Mouse (Mus musculus): Measurements from ENCODE around the gene Tmem116.
A peak's percentile ranks its signal among the peaks of the same experiment; 100 is the strongest.

The Tmem116 gene

GRCm38 (mm10) chr5:121537588-121537987 lies 85.9 kb downstream of the Tmem116 start:
- DNase-seq (ENCODE audit: low read depth, low spot score), result no peak

GRCm38 (mm10) chr5:121540066-121540465 lies 88.4 kb downstream of the Tmem116 start:
- no peak for DNase-seq (ENCODE audit: low read depth, low spot score)

GRCm38 (mm10) chr5:121541235-121541634 lies 89.5 kb downstream of the Tmem116 start:
- DNase-seq (ENCODE audit: low read depth, low spot score), result peak; percentile 57

GRCm38 (mm10) chr5:121543370-121543769 lies 91.7 kb downstream of the Tmem116 start:
- DNase-seq (ENCODE audit: low read depth, low spot score), result no peak

- peak; percentile 33 for DNase-seq (ENCODE audit: low read depth, low spot score)
Observed at GRCm38 (mm10) chr5:121544910-121545792, 93.5 kb downstream of the Tmem116 start, which contains the start of the genes Adam1a and Gm42878. TSS of gene Adam1a (minus strand) at chr5:121545482. TSS of gene Gm42878 (minus strand) at chr5:121545482.

GRCm38 (mm10) chr5:121545793-121546529 lies 94.3 kb downstream of the Tmem116 start, which contains the start of gene Mapkapk5:
TSS of gene Mapkapk5 (minus strand) at chr5:121545905.
- peak; percentile 98 for DNase-seq (ENCODE audit: low read depth, low spot score)

GRCm38 (mm10) chr5:121546530-121546895 lies 94.8 kb downstream of the Tmem116 start:
- peak; percentile 86 for DNase-seq (ENCODE audit: low read depth, low spot score)

- no peak for DNase-seq (ENCODE audit: low read depth, low spot score)
Observed at GRCm38 (mm10) chr5:121547084-121547483, 95.4 kb downstream of the Tmem116 start.

GRCm38 (mm10) chr5:121549196-121549595 lies 97.5 kb downstream of the Tmem116 start:
- DNase-seq (ENCODE audit: low read depth, low spot score), result no peak

GRCm38 (mm10) chr5:121562436-121562835 lies 110.7 kb downstream of the Tmem116 start:
- DNase-seq (ENCODE audit: low read depth, low spot score), result peak; percentile 11

- DNase-seq (ENCODE audit: low read depth, low spot score), result peak; percentile 89
Observed at GRCm38 (mm10) chr5:121564468-121564895, 112.8 kb downstream of the Tmem116 start.

GRCm38 (mm10) chr5:121566035-121566681 lies 114.5 kb downstream of the Tmem116 start:
- no peak for DNase-seq (ENCODE audit: low read depth, low spot score)

- no peak for DNase-seq (ENCODE audit: low read depth, low spot score)
Observed at GRCm38 (mm10) chr5:121569881-121570420, 118.3 kb downstream of the Tmem116 start.

GRCm38 (mm10) chr5:121570787-121571186 lies 119.1 kb downstream of the Tmem116 start:
- DNase-seq (ENCODE audit: low read depth, low spot score), result no peak
